Comparison of ENCODE assay signal across 19 mouse cellular contexts in genomic region chr11:78708642-78709041, GRCm38 (mm10). TPM values are rescaled to one million over a fixed set of nuclear protein-coding genes. Genes with fewer than 3 reads are reported as not detected.
A peak's percentile ranks its signal among the peaks of the same experiment; 100 is the strongest.
DNase-seq lines count a peak whose midpoint lies in the region; ATAC-seq and TF ChIP-seq lines count a peak whose summit lies in the region.
"Had no signal": no experiment of that assay in that cellular context is flagged by ENCODE, and none has a peak within 500 bp of the region (broad histone marks: within the 10 kb centered on the region; RNA-seq: fewer than 3 reads in every experiment).

No protein-coding gene starts in this region.

- H3K9ac ChIP-seq in kidney, embryonic 15.5 days = no peak overlapping the region
- no peak overlapping the region for H3K9ac ChIP-seq in lung, postnatal 0 days (replicated peaks; ENCODE audit: low read depth)
- H3K9ac ChIP-seq: forebrain, embryonic 13.5 days; forebrain, postnatal 0 days; hindbrain, embryonic 13.5 days had no signal

- no peak overlapping the region for H3K4me2 ChIP-seq in kidney, embryonic 15.5 days
- no peak overlapping the region for H3K4me2 ChIP-seq in lung, postnatal 0 days (replicated peaks; ENCODE audit: low read depth, low read length)
- H3K4me2 ChIP-seq: forebrain, embryonic 13.5 days; hindbrain, embryonic 13.5 days had no signal

- no peaks in the 10 kb centered on the region for H3K9me3 ChIP-seq in kidney, embryonic 15.5 days (replicated peaks)
- no peaks in the 10 kb centered on the region for H3K9me3 ChIP-seq in lung, postnatal 0 days (ENCODE audit: low read length)
- H3K9me3 ChIP-seq: embryonic facial prominence, embryonic 10.5 days; forebrain, embryonic 13.5 days; heart, embryonic 10.5 days; hindbrain, embryonic 13.5 days had no signal

- no peaks in the 10 kb centered on the region for H3K36me3 ChIP-seq in kidney, adult 2 months (ENCODE audit: control insufficient read depth, insufficient read depth, low read length)
- H3K36me3 ChIP-seq in kidney, embryonic 15.5 days = no peaks in the 10 kb centered on the region
- no peaks in the 10 kb centered on the region for H3K36me3 ChIP-seq in lung, postnatal 0 days (ENCODE audit: insufficient read depth, low read length)
- H3K36me3 ChIP-seq: embryonic facial prominence, embryonic 10.5 days; heart, embryonic 10.5 days; hindbrain, embryonic 13.5 days had no signal

- no peak for TF ChIP-seq EP300 in lung, postnatal 0 days (IDR thresholded peaks at IDR 0.05)

- WGBS in kidney, adult 2 months = 58% methylated on average over 2 of the region's 2 CpGs
- WGBS in kidney, embryonic 15.5 days = 75% methylated on average over 2 of the region's 2 CpGs
- WGBS in lung, postnatal 0 days = 71% methylated on average over 2 of the region's 2 CpGs

- H3K27me3 ChIP-seq in kidney, adult 2 months (replicated peaks; ENCODE audit: control insufficient read depth, insufficient read depth, low read length) = no peaks in the 10 kb centered on the region
- H3K27me3 ChIP-seq in kidney, embryonic 15.5 days = no peaks in the 10 kb centered on the region
- H3K27me3 ChIP-seq in lung, postnatal 0 days (replicated peaks; ENCODE audit: insufficient read depth, low read length) = no peaks in the 10 kb centered on the region
- H3K27me3 ChIP-seq: forebrain, embryonic 13.5 days; hindbrain, embryonic 13.5 days had no signal

- H3K27ac ChIP-seq in kidney, adult 2 months (ENCODE audit: insufficient read depth, low read depth, low read length) = no peak overlapping the region
- no peak overlapping the region for H3K27ac ChIP-seq in kidney, embryonic 15.5 days
- no peak overlapping the region for H3K27ac ChIP-seq in lung, postnatal 0 days (ENCODE audit: low read length)
- H3K27ac ChIP-seq: embryonic facial prominence, embryonic 10.5 days; forebrain, embryonic 13.5 days; gastrocnemius, adult 2 months; heart, embryonic 10.5 days; hindbrain, embryonic 13.5 days had no signal

- TF ChIP-seq POLR2A in kidney, adult 2 months (IDR thresholded peaks at IDR 0.05; ENCODE audit: low read depth, low read length) = no peak

- H3K4me1 ChIP-seq in kidney, adult 2 months (ENCODE audit: control insufficient read depth, insufficient read depth, low read length) = peaks cover 4% of the 10 kb centered on the region; the same call in 1 of the 2 replicates
- H3K4me1 ChIP-seq in kidney, embryonic 15.5 days = no peaks in the 10 kb centered on the region
- H3K4me1 ChIP-seq in lung, postnatal 0 days (ENCODE audit: insufficient read depth, low read depth, low read length) = no peaks in the 10 kb centered on the region
- H3K4me1 ChIP-seq: embryonic facial prominence, embryonic 10.5 days; forebrain, embryonic 13.5 days; heart, embryonic 10.5 days; hindbrain, embryonic 13.5 days had no signal

- no peak for ATAC-seq in kidney, embryonic 15.5 days (replicated peaks; ENCODE audit: low FRiP score)
- ATAC-seq in lung, postnatal 0 days = no peak
- ATAC-seq: forebrain, embryonic 13.5 days; forebrain, postnatal 0 days had no signal

- peak; percentile 68 for DNase-seq in kidney, adult 2 months
- DNase-seq in kidney, adult 9 months = peak; percentile 56
- DNase-seq in kidney, postnatal 36 days = peak; percentile 51 to 53
- DNase-seq in lung, postnatal 0 days (ENCODE audit: low spot score) = no peak
- DNase-seq in spleen, adult 12 weeks (ENCODE audit: low spot score) = no peak
- no peak for DNase-seq in adrenal gland, adult (ENCODE audit: inconsistent age in 2 of 2, low spot score in 1 of 2)
- DNase-seq: adrenal gland, adult 8-10 months; adrenal gland, postnatal 36 days; cerebellum, adult 2 months; cerebellum, postnatal 10 days; forebrain, postnatal 0 days; gastrocnemius, adult 2 months; gastrocnemius, postnatal 25 days; heart, postnatal 10 days had no signal

- TF ChIP-seq CTCF in kidney, adult 2 months (conservative IDR thresholded peaks at IDR 0.05; ENCODE audit: insufficient read depth, insufficient read length, low read depth, low read length) = no peak
- TF ChIP-seq CTCF in lung, postnatal 0 days (IDR thresholded peaks at IDR 0.05) = no peak

- no peak overlapping the region for H3K4me3 ChIP-seq in kidney, adult 2 months (ENCODE audit: insufficient read depth, low read depth, low read length)
- H3K4me3 ChIP-seq in kidney, embryonic 15.5 days (replicated peaks) = no peak overlapping the region
- H3K4me3 ChIP-seq in lung, postnatal 0 days (ENCODE audit: low read depth, low read length) = no peak overlapping the region
- H3K4me3 ChIP-seq: embryonic facial prominence, embryonic 10.5 days; forebrain, embryonic 13.5 days; gastrocnemius, adult 2 months; heart, embryonic 10.5 days; hindbrain, embryonic 13.5 days had no signal

RNA-seq across cellular contexts. Expression of gene Nlk, which starts 11.5 kb away (rescaled TPM):
- polyA plus RNA-seq in kidney, adult 2 months (2012; rRNA removed) = 11.7 and 12.1 TPM in 2 replicates
- polyA plus RNA-seq in kidney, embryonic 15.5 days (2015; fragmentation: Nextera tagmentation; extraction: Ambion mirVana) = 15.5 and 17.4 TPM in 2 replicates
- 15.9 and 16.0 TPM in 2 replicates for polyA plus RNA-seq in lung, postnatal 0 days (2015; fragmentation: Nextera tagmentation; extraction: Ambion mirVana)

RNA-seq across cellular contexts. Expression of gene Ccnq, which starts 42.9 kb away (rescaled TPM):
- polyA plus RNA-seq in kidney, adult 2 months (2012; rRNA removed) = 56.9 and 60.1 TPM in 2 replicates
- polyA plus RNA-seq in kidney, embryonic 15.5 days (2015; fragmentation: Nextera tagmentation; extraction: Ambion mirVana) = 41.8 and 45.7 TPM in 2 replicates
- 27.4 and 31.5 TPM in 2 replicates for polyA plus RNA-seq in lung, postnatal 0 days (2015; fragmentation: Nextera tagmentation; extraction: Ambion mirVana)

Comparison
In these comparisons a context has a peak if more than half of its experiments do, and no peak if none do; other contexts are left out.
1. DNase-seq: peak in kidney, adult 2 months (single experiment), kidney, adult 9 months (single experiment) and kidney, postnatal 36 days (2 of 2); none in lung, postnatal 0 days (single experiment), spleen, adult 12 weeks (single experiment) and adrenal gland, adult (0 of 2).